Mouse (Mus musculus) C2C12 (cell line): Measurements from ENCODE around the gene Gm49318. TPM values are rescaled to one million over a fixed set of nuclear protein-coding genes. Genes with fewer than 3 reads are reported as not detected.

Experiments used
- H3K27me3 ChIP-seq: one replicate; pipeline ENCODE4 v1.6.1; 2011; ENCODE audit not compliant: control insufficient read depth, insufficient read depth, insufficient read length
- H3K36me3 ChIP-seq: one replicate; pipeline ENCODE4 v1.6.1; 2011; ENCODE audit not compliant: control insufficient read depth, insufficient read depth
- H3K4me3 ChIP-seq: one replicate; pipeline ENCODE4 v1.5.1; 2011; ENCODE audit warnings: mild to moderate bottlenecking, control low read depth; ENCODE audit not compliant: poor library complexity, insufficient read depth, severe bottlenecking
- H3K79me2 ChIP-seq: one replicate; pipeline ENCODE4 v1.6.1; 2011; ENCODE audit not compliant: control insufficient read depth, insufficient read depth
- H3K79me3 ChIP-seq: one replicate; pipeline ENCODE4 v1.6.1; 2011; ENCODE audit warnings: low read depth, control low read depth
- H3ac ChIP-seq: one replicate; pipeline ENCODE3; 2011; ENCODE audit warnings: low read depth; ENCODE audit not compliant: control insufficient read depth, insufficient read length
- CEBPB ChIP-seq: IDR thresholded peaks from one replicate; pipeline ENCODE4 v1.6.1; 2011; ENCODE audit warnings: low read depth, mild to moderate bottlenecking, control low read depth, moderate library complexity
- CTCF ChIP-seq: IDR thresholded peaks from one replicate; pipeline ENCODE4 v1.5.1; 2011; ENCODE audit not compliant: control insufficient read depth, insufficient read depth, insufficient read length
- FOSL1 ChIP-seq: IDR thresholded peaks from one replicate; pipeline ENCODE4 v1.8.0; 2011; ENCODE audit warnings: mild to moderate bottlenecking, low read length; ENCODE audit not compliant: poor library complexity, insufficient read depth, severe bottlenecking
- MAX ChIP-seq: IDR thresholded peaks from one replicate; pipeline ENCODE4 v1.6.1; 2011; ENCODE audit warnings: mild to moderate bottlenecking, control low read depth
- MYOD1 ChIP-seq: IDR thresholded peaks from one replicate; pipeline ENCODE4 v1.6.1; 2011; ENCODE audit warnings: low read depth; ENCODE audit not compliant: control insufficient read depth, insufficient read length
- MYOG ChIP-seq: IDR thresholded peaks from one replicate; pipeline ENCODE4 v1.6.1; 2011; ENCODE audit not compliant: control insufficient read depth, insufficient read length; ENCODE audit errors: extremely low read depth
- USF1 ChIP-seq: IDR thresholded peaks from one replicate; pipeline ENCODE4 v1.6.1; 2011; ENCODE audit warnings: low read depth, mild to moderate bottlenecking, control low read depth, moderate library complexity
- polyA plus RNA-seq: library from polyadenylated mRNA; unstranded; fragments of >200 nt; fragmentation: generic; extraction: Trizol; gene quantifications from one replicate; pipeline ENCODE4 v1.2.1, GENCODE M21; 2012; ENCODE audit warnings: missing spikeins

The Gm49318 gene
- polyA plus RNA-seq, 1 experiment = not detected

DNA sequence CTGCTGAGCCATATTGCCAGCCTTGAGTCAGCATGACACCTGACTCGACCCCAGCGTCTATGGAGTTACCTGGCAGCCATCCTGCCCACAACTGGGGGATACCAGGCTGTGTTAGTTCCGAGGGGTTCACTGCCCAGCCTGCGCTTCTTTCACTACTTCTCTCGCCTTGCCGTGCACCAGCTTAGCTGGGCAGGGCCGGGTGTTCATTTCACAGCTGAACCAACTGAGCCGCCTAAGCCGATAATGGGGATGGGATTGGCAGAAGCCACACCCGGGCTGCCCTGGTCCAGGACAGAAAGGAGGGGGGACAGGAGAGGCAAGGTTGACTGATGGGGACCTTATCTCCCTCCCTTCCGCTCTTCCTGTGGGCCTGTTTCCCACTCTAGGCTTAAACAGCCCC, 21.7 kb downstream of the Gm49318 start:
- H3K36me3 ChIP-seq = no peaks in the 10 kb centered on the region
- peaks cover 55% of the 10 kb centered on the region for H3K27me3 ChIP-seq
- no peaks in the 10 kb centered on the region for H3K79me2 ChIP-seq
- TF ChIP-seq FOSL1 (no peak), MAX (no peak), MYOG (no peak), CEBPB (no peak), USF1 (no peak), MYOD1 (no peak), CTCF (no peak)
- H3ac ChIP-seq = no peak overlapping the region
- no peak overlapping the region for H3K4me3 ChIP-seq
- no peaks in the 10 kb centered on the region for H3K79me3 ChIP-seq

DNA sequence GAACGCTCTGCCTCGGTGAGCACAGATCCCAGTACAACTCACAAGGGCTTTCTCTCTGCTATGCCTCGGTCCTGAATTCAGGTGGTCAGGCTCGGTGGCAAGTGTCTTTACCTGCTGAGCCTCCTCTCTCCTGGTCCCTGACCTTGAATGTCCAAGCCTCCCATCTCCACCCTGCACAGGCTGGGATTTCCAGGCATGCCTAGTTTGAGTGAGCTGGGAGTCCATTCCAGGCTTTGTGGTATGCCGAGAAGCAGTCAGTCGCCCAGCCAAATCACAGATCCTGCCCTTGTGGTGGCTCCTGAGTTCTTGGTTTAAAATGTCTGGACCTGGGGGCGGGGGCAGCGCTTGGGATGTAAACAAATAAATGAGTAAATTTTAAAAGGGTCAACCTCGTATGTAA, 23.7 kb downstream of the Gm49318 start:
- Histone ChIP-seq H3K79me2 (no peaks in the 10 kb centered on the region), H3K4me3 (no peak overlapping the region), H3K27me3 (peaks cover 55% of the 10 kb centered on the region), H3ac (no peak overlapping the region), H3K36me3 (no peaks in the 10 kb centered on the region), H3K79me3 (no peaks in the 10 kb centered on the region)
- no peak for TF ChIP-seq USF1
- no peak for TF ChIP-seq MYOD1
- TF ChIP-seq CTCF = no peak
- no peak for TF ChIP-seq CEBPB
- TF ChIP-seq MYOG = no peak
- TF ChIP-seq FOSL1 = no peak
- no peak for TF ChIP-seq MAX

DNA sequence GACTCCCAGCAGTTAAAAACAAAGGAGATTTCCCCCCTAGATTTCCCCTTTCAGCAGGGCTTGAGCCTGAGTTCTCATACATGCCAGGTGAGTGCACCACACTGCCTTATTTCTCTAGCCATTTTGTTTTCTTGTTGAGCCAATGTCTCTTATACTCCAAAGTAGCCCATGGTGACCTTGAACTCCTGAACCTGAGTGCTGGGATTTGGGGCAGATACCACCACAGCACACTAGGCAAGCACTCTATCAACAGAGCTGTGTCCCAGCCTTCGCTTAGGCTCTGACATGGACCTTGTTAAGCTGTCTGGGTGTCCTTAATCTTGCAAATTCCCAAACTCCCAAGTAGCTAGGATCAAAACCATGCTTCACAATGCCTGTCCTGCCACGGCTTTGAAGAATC, 29.2 kb downstream of the Gm49318 start:
- H3K79me3 ChIP-seq = no peaks in the 10 kb centered on the region
- TF ChIP-seq CTCF (no peak), CEBPB (no peak), MYOD1 (no peak), MAX (no peak), FOSL1 (no peak), MYOG (no peak), USF1 (no peak)

DNA sequence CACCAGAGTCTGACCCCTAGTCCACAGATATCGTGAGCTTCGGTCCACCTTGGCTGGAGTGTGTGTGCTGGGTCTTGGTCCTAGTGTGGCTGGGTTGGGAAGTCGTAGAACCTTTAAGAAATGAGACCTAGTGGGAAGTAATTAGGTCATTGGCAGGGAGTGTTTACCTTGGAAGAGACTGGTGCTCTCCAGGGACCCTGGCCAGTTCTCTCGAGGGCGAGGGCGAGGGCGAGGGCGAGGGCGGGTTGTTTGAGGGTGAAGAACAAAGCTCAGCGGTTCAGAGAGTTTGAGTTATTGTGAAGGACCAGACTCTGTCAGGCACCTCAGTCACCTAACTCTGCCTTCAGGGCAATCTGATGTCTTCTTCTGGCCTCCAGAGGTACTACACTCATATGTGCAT, 33.2 kb downstream of the Gm49318 start:
- no peak overlapping the region for H3K4me3 ChIP-seq
- no peaks in the 10 kb centered on the region for H3K79me3 ChIP-seq
- peaks cover 24% of the 10 kb centered on the region for H3K27me3 ChIP-seq
- H3K79me2 ChIP-seq = no peaks in the 10 kb centered on the region
- no peaks in the 10 kb centered on the region for H3K36me3 ChIP-seq
- TF ChIP-seq MAX (no peak), CTCF (no peak), CEBPB (no peak), USF1 (no peak), MYOD1 (no peak), MYOG (no peak), FOSL1 (no peak)
- H3ac ChIP-seq = no peak overlapping the region

More for the DNA sequence above, 29.2 kb downstream of the Gm49318 start:
- no peaks in the 10 kb centered on the region for H3K36me3 ChIP-seq
- no peak overlapping the region for H3ac ChIP-seq
- no peaks in the 10 kb centered on the region for H3K79me2 ChIP-seq
- H3K4me3 ChIP-seq = no peak overlapping the region
- peaks cover 15% of the 10 kb centered on the region for H3K27me3 ChIP-seq

DNA sequence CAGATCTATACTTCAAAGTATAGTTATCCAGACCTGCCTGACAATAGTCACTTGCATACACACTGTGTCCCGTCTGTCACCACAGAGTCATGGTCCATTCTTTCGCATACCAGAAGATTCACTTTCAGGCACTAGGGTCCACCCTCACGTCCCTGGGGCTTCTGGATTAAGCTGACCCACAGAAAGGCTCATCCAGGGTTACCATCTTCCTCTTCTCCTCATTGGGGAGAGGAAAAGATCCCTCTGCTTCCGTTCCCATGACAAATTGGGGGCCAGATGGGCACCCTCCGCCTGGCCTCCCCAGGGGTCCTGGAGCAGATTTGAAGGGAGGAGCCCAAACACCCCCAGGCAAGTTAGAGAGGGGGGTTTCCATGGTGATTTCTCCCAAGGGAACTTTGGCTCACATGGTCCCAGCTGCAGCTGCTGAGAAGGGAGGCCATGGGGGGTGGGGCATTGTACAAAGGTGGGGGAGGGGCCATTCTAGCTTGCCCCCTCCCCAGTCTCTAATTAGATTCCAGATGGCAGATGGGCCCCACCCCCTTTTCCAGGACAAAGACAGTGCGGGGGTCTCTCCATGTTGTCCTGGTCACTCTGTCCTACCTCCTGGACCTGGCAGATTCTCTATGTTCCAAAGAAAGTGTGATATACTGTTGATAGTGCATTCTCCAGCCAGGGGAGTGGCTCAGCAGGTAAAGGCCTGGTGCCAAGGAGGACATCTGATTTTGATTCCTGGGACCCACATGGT, 35.6 kb downstream of the Gm49318 start:
- Histone ChIP-seq H3K79me2 (no peaks in the 10 kb centered on the region), H3K4me3 (no peak overlapping the region), H3K27me3 (peaks cover 27% of the 10 kb centered on the region), H3K79me3 (no peaks in the 10 kb centered on the region), H3K36me3 (no peaks in the 10 kb centered on the region), H3ac (no peak overlapping the region)
- TF ChIP-seq MAX (no peak), MYOG (no peak), CEBPB (no peak), USF1 (no peak), FOSL1 (no peak), MYOD1 (no peak), CTCF (no peak)
